Mouse (Mus musculus) lung, postnatal 36 days (tissue): ENCODE data around the gene Zdhhc5.
"Not testable (repeated sequence)": the region's sequence is repeated elsewhere in the genome, so short reads cannot be mapped to it uniquely, and the experiment has no call there.

Experiments used
- DNase-seq: peaks from one replicate; pipeline ENCODE4 v3.0.0; 2022; ENCODE audit warnings: mixed read lengths

The Zdhhc5 gene

DNA sequence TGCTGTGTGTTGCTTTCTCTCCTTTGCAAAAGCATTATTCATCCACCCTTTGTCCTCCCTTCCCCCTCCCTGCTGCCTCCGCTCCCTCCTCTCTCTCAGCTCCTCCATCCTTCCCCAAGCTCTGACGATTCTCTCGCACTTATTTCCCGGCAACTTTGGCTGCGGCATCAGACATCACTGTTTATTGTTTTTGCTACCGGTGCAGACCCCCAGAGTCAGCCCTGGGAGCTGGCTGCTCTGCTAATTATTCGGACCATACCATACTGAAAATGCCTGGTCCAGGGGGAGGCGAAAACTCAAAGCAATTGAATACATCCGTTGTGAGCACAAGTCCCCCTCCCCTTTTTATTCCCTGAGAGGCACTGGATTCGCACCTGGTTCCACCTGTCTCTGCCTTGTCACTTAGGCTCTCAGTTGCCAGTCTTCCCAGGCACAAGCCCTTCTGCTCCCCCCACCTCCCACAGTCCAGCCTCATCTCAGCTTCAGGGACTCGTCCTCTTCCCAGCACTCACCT, 19.4 kb upstream of the Zdhhc5 start:
- no peak for DNase-seq

DNA sequence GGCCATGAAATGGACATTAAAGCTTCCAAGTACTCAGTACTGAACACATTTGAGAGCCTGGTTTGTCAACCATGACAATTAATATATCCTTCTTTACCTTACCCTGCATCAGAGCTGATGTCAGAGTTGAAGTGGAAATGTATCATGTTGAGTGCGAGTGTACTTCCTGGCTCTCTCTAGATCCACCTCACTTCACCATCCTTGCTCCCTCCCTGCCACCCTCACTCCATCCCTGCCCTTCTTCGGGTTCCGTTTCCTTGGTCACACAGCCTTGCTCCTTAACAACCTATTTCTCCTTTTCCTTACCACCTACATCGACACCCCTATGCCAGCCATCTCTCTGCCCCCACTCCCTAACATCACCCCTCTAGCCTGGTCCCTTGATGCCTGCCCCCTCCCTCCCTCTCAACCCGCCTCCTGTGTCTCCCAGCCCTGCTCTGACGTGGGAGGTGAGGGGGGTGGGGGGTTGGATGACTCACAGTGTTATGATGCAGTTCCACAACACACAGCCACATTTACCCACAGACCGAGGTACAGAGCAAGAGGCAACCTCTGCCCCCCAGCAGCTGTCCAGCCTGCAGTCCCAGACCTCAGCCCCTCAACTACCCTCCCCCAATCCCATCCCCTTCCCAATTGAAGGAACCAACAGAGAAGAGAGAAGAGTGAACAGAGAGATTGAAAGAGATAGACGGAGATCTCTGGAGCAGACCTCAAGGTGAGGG, 18.8 kb upstream of the Zdhhc5 start, which contains the start of gene Ypel4:
Gene Ypel4, plus strand, starts transcription at position 480 of the 722 bp plus-strand sequence.
- peak; percentile 50 for DNase-seq

DNA sequence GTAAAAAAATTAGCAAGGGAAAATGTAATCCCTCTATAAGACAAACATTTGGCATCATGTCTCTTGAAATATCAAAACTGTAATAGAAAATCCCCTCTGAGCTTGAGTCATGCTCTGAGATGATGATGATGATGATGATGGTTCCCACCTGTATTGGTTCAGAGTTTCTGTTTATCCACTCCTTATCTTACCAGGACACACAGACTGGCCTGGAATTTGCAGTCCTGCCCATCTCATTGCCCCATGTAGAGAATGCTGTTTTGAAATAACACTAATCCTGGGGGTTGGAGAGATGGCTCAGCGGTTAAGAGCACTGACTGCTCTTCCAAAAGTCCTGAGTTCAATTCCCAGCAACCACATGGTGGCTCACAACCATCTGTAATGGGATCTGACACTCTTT, 17.4 kb upstream of the Zdhhc5 start:
- no peak for DNase-seq

DNA sequence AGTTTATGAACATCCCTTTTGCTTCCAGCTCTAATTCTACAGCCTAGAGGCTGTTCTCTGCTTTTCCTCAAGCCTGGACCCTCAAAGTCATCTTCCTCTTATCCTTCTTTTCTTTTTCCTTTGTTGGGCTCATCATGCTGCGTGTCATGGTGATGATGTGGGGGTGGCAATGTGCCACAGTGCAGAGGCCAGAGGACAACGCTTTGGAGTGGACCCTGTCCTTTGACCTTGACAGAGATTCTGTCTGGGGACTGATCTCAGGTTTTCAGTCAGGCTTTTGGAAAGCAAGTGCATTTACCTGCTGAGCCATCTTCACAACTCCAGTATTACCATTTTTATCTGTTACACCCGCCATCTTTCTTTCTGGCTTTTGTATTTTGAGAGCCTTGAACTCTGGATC, 16.2 kb upstream of the Zdhhc5 start:
- no peak for DNase-seq

- DNase-seq, result not testable (repeated sequence)
These were observed 13.2 kb upstream of the Zdhhc5 start for GRCm38 (mm10) chr2:84728191-84728590.

GRCm38 (mm10) chr2:84727172-84727858, 12.3 kb upstream of the Zdhhc5 start, which contains the start of gene Clp1:
Gene Clp1 (minus strand): TSS chr2:84727350.
- peak; percentile 99 for DNase-seq

DNA sequence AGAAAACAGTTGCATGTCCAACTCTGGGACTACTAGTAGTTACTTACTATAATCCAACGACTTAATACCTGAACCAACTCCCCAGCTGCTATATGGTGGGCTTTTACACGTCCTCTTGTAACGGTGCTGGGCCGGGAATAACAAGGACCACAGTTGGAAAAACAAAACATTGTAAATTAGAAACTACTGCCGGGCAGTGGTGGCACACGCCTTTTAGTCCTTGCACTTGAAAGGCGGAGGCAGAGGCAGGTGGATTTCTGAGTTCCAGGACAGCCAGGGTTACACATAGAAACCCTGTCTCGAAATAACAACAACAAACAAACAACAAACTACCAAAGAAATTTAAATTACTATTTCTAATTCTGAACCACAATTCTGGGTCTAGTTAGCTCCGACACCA, 11.7 kb upstream of the Zdhhc5 start:
- no peak for DNase-seq

DNA sequence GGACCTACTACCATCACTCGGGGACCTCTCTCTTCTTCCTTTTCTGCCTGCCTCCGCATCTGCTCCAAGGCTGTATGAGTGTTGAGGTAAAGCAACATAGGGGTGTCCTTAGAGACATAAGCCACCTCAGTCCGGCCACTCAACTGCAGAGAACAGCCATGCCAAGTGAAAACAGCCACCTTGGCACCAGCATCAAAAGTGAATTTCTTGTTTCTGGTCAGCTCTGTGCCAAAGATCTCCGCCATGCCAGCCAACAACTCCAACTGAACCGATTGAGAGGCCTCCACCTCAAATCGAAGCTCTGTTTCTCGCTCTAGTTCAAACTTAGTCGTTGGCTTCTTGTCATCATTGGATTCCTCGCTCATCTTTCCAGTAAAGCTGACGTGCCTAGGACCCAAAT, 10.8 kb upstream of the Zdhhc5 start:
- no peak for DNase-seq

DNA sequence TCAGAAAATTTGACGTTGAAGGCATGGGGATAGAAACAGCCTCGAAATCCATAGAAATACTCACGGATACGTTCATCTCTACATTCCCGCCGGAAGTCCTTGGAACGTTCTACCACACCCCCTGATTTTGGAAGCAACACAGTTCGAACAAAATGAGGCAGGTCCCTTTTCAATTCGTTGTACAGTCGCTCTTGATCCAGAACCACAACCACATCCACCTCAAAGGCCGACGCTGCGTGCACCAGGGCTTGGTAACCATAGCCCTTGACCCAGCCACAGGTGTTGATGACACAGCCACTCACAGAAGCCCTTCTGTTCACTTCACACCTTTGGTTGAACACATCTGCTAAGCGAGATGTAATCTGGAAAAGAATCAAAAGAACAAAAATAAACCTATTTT, 8.9 kb upstream of the Zdhhc5 start:
- no peak for DNase-seq

DNA sequence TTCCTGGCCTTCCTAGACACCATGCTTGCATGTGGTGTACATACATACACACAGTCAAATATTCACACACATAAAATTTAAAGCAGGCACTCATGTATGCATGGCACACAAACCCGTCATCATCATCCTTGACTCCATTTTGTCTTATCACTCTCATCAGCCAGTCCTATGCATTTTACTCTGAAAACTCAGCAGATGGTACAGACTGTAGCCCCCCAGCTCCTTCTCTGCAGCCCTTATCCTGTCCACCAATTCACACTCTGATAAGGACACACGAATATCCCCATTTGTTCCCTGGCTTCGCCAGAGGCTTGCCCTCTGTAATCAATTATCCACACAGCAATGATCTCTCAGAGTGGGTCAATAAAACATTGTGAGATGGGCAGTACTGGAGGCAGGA, 6.2 kb upstream of the Zdhhc5 start:
- no peak for DNase-seq

GRCm38 (mm10) chr2:84720718-84721117, 5.7 kb upstream of the Zdhhc5 start:
- no peak for DNase-seq

- DNase-seq, result no peak
These were observed 2.4 kb upstream of the Zdhhc5 start for GRCm38 (mm10) chr2:84717357-84717756.

- DNase-seq, result no peak
These were observed 1.7 kb upstream of the Zdhhc5 start for GRCm38 (mm10) chr2:84716423-84717355.

DNA sequence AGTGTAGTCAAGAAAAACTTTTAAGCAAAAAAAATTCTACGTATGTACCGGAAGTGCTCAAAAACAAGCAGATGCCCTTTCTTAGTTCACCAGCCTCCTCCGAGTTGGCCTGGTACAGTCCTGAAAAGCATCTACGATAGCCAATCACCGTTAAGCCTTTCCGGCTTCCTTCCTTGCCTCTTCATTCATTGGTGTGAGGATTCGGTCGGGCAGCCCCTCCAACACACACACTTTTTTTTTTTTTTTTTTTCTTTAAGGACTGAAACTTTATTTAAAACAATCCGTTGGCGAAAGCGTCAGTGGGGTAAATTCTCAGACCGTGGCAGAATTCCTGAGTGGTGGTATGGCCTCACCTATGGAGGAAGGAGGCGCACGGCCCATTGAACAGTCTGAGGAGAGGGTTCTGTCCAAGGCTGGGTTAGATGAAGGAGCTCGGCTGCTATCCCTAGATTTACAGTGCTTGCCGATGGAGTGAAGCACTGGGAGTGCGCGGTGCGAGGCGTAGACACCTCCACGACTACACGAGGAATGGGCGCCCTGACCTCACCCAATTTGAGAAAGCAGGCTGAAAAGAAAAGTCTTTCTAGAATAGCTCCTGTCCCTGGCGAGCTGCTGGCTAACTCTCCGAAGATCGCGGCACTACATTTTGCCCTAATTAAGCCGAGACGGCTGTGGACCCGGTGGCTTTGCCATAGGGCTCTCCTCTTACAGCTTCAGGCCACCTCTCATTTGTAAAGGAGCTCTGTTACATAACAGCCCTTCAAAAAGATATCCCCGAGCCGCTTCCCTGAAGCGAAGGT, 782 bp upstream of the Zdhhc5 start:
- peak; percentile 95 for DNase-seq

GRCm38 (mm10) chr2:84714422-84714810, 564 bp downstream of the Zdhhc5 start:
- DNase-seq, result no peak

- no peak for DNase-seq
These were observed 3.1 kb downstream of the Zdhhc5 start for GRCm38 (mm10) chr2:84711898-84712297.

- DNase-seq, result no peak
These were observed 7.5 kb downstream of the Zdhhc5 start for GRCm38 (mm10) chr2:84707523-84707922.

- no peak for DNase-seq
These were observed 9.7 kb downstream of the Zdhhc5 start for GRCm38 (mm10) chr2:84705295-84705694.

- DNase-seq, result no peak
These were observed 10.7 kb downstream of the Zdhhc5 start for GRCm38 (mm10) chr2:84704329-84704728.

GRCm38 (mm10) chr2:84703497-84703896, 11.5 kb downstream of the Zdhhc5 start:
- no peak for DNase-seq

GRCm38 (mm10) chr2:84695007-84695695, 19.8 kb downstream of the Zdhhc5 start:
- DNase-seq, result no peak

DNA sequence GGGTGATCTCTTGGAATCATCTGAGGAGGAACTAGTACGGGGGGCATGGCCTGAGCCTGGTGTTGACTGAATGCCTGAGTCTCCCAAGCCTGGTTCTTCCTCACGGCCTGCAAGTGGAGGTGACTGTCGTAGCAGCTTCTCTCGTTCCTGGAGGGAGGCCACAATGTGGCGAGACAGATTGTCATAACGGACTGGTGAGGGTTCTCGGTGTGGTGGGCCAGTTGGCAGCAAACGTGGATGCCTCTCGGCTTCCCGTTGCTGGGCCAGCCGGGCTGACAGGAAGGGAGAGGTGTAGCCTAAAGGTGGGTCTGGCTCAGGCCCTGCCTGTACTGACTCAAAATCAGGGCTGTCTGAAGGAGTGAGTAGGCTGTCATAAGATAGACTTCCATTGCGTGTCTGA, 24.9 kb downstream of the Zdhhc5 start:
- no peak for DNase-seq
